In the genomic region with DNA sequence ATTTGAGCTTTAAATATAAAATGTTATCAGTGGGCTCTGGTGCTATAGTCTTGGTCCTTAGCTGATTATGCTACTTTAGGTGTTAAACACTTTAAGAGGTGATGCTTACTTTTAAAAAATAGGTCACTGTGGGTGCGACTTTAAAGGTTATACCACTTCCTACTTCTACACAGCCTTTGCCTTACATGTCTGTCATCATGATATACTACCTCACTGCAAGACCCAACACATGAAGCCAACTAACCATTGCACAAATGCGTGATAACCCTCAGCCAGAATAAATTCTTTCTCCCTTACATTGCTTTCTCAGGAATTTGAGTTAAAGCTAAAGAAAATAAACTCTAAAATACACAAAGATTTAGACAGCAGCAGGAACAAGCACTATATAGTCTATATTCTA, we compare ENCODE assay signal across 15 mouse cellular contexts.
"Had no signal": no experiment of that assay in that cellular context is flagged by ENCODE, and none has a peak within 500 bp of the region (broad histone marks: within the 10 kb centered on the region; RNA-seq: fewer than 3 reads in every experiment).

No protein-coding gene starts in this region.

- ATAC-seq: midbrain, embryonic 15.5 days had no signal

- H3K4me2 ChIP-seq: limb, embryonic 13.5 days; liver, embryonic 11.5 days; lung, embryonic 14.5 days; midbrain, embryonic 11.5 days; midbrain, embryonic 15.5 days had no signal

- H3K36me3 ChIP-seq: limb, embryonic 13.5 days; midbrain, embryonic 15.5 days had no signal

- H3K4me3 ChIP-seq: layer of hippocampus, adult 2 months; limb, embryonic 13.5 days; megakaryocyte, embryonic 14.5 days; midbrain, embryonic 15.5 days had no signal

- H3K9ac ChIP-seq: limb, embryonic 13.5 days; lung, embryonic 14.5 days; midbrain, embryonic 15.5 days had no signal

- H3K4me1 ChIP-seq: midbrain, embryonic 15.5 days had no signal

- H3K27me3 ChIP-seq: limb, embryonic 13.5 days; megakaryocyte, embryonic 14.5 days; midbrain, embryonic 15.5 days had no signal

- H3K9me3 ChIP-seq: limb, embryonic 13.5 days; megakaryocyte, embryonic 14.5 days; midbrain, embryonic 15.5 days had no signal

- H3K27ac ChIP-seq: layer of hippocampus, adult 2 months; limb, embryonic 13.5 days; midbrain, embryonic 15.5 days; stomach, postnatal 0 days had no signal

- DNase-seq: kidney, postnatal 10 days; kidney, postnatal 4 days; left cerebral cortex, postnatal 4 days; lung, embryonic 14.5 days; lung, postnatal 10 days; lung, postnatal 4 days; right cerebral cortex, postnatal 25 days; thymus, postnatal 25 days had no signal
